Mouse (Mus musculus): ENCODE measurements around the gene Zzz3.

The Zzz3 gene

GRCm38 (mm10) chr3:152464462-152464861 is 69.2 kb downstream of the Zzz3 start:
- in situ Hi-C loops (cut with MboI; ENCODE audit: low sequenced_read_pairs) = loop anchor here (25.0 kb wide), 1 partner anchor 1448 kb away; the partner anchor contains the start of genes Msh4 and Rabggtb

- in situ Hi-C loops (cut with MboI; ENCODE audit: low sequenced_read_pairs) = loop anchor here (25.0 kb wide), 1 partner anchor 1447 kb away; the partner anchor contains the start of genes Msh4 and Rabggtb
Observed at GRCm38 (mm10) chr3:152465338-152465737, 70.1 kb downstream of the Zzz3 start.

DNA sequence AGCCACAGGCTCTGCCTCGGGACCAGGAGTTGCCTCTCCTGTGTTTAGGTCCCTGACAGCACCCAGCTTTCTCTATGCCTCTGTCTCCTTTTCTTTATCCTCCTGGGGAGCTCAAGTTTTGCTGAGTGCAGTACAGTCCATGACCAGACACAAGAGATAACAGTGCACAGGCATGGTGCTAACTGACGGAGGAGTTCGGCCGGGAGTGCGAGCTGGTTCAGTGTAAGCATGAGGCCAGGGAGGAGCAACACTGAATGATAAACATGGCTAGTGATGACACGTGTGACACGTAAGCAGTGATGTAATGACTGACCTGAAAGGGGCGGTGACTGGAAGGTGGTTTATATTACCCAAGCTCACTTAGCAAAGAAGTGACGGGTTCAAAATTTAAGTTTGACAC is 71.6 kb downstream of the Zzz3 start:
- in situ Hi-C loops (cut with MboI; ENCODE audit: low sequenced_read_pairs) = loop anchor here (25.0 kb wide), 1 partner anchor 1445 kb away; the partner anchor contains the start of genes Msh4 and Rabggtb

- in situ Hi-C loops (cut with MboI; ENCODE audit: low sequenced_read_pairs) = loop anchor here (25.0 kb wide), 1 partner anchor 1445 kb away; the partner anchor contains the start of genes Msh4 and Rabggtb
Observed at GRCm38 (mm10) chr3:152467312-152467711, 72.0 kb downstream of the Zzz3 start.

DNA sequence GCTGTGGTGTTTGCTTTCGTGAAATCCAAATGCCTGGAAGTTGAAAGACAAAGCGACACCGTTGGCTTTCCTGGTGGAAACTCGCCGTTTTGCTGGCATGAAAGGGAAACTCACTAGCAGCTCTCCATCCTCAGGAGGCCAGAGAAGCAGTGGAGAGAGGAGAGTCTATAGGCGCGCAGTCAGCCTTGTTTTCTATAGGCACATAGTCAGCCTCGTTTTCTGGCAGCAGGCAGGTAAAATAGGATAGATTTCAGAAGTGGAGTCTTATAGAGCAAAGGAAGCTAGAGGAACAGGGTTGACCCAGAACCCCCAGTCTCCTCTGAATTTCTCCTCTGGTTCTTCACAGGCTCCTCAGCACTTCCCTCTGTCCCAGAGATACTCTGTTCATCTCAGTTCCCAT is 72.8 kb downstream of the Zzz3 start:
- in situ Hi-C loops (cut with MboI; ENCODE audit: low sequenced_read_pairs) = loop anchor here (25.0 kb wide), 1 partner anchor 1444 kb away; the partner anchor contains the start of genes Msh4 and Rabggtb

- in situ Hi-C loops (cut with MboI; ENCODE audit: low sequenced_read_pairs) = loop anchor here (25.0 kb wide), 1 partner anchor 1444 kb away; the partner anchor contains the start of genes Msh4 and Rabggtb
Observed at GRCm38 (mm10) chr3:152468569-152469041, 73.3 kb downstream of the Zzz3 start.

DNA sequence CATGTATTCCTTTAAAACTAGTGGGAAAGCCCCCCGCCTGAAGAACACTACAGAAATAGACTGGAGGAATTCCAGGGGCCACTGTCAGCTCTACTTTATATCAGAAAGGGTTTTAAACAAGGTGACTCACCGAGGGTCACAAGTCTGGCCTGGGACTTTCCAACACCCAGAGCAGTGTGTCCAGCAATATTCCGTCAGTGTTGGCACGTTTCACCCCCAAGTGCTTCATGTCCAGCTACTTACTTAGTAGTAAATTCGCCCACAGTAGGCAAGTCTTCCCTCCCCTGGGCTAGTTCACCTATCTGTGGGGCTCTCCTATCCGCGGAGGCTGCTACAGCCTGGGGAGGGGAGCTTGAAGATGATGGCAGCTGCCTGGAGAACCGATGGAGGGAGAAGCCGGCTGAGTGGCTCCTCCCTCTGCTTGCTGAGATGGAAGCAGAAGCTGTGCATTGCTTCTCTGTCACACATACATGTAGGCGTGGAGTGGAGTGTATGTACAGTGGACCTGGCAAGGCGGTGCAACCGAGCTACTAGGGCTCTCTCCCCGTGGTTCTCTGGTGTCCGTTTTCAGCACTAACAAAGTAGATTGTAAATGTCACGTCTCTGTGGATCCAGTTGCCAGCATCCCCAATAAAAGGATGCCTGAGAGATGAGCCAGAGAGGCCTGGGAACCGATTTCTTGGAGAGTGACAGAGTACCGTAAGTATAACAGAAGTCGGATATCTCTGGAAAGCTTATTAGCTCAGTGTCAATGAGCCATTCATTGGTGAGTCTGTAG is 74.3 kb downstream of the Zzz3 start:
- in situ Hi-C loops (cut with MboI; ENCODE audit: low sequenced_read_pairs) = loop anchor here (10.0 to 25.0 kb wide), 3 partner anchors 245 to 1443 kb away; partner anchors contain the start of genes Msh4, Pigk and Rabggtb

GRCm38 (mm10) chr3:152470347-152470746 is 75.1 kb downstream of the Zzz3 start:
- in situ Hi-C loops (cut with MboI; ENCODE audit: low sequenced_read_pairs) = loop anchor here (10.0 to 25.0 kb wide), 3 partner anchors 244 to 1442 kb away; partner anchors contain the start of genes Msh4, Pigk and Rabggtb

- in situ Hi-C loops (cut with MboI; ENCODE audit: low sequenced_read_pairs) = loop anchor here (10.0 to 25.0 kb wide), 3 partner anchors 242 to 1440 kb away; partner anchors contain the start of genes Msh4, Pigk and Rabggtb
Observed at GRCm38 (mm10) chr3:152472676-152473075, 77.4 kb downstream of the Zzz3 start.

DNA sequence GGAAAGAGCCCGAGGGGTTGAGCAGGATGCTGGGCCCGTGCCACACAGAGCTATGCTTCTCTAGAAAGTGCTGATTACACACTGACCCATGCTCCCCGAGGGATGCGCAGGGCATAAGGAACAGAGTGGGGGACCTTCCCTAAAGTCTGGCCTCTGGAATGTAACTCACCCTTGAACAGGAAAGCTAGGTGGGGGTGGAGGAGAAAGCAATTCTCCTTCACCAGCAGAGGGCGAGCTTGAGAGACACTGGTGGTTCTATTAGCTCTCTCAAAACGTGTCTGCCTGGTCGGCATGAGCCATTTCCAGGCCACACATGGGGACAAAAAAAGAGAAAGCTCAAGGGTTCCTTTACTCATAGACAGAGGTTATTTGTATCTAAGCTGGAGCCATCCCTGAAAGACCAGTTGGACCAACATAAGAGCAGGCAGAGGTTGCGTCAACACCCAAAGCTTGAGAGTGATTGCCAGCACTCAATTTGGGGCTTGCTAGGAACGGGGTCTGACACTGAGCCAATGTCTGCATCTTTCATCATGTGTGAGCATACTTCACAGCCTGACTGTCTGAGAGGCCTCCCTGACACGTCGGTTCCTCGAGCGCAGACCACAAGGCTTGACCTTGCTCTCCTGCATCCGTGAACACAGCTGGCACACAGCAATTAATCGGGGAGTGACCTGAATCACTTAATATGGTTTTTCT is 79.5 kb downstream of the Zzz3 start:
- in situ Hi-C loops (cut with MboI; ENCODE audit: low sequenced_read_pairs) = loop anchor here (10.0 to 25.0 kb wide), 3 partner anchors 240 to 1438 kb away; partner anchors contain the start of genes Msh4, Pigk and Rabggtb

- in situ Hi-C loops (cut with MboI; ENCODE audit: low sequenced_read_pairs) = loop anchor here (10.0 kb wide), 2 partner anchors 240 to 270 kb away; partner anchors contain the start of gene Pigk
Observed at GRCm38 (mm10) chr3:152475278-152475669, 80.0 kb downstream of the Zzz3 start.

- in situ Hi-C loops (cut with MboI; ENCODE audit: low sequenced_read_pairs) = loop anchor here (10.0 kb wide), 2 partner anchors 239 to 269 kb away; partner anchors contain the start of gene Pigk
Observed at GRCm38 (mm10) chr3:152475894-152476293, 80.6 kb downstream of the Zzz3 start.

DNA sequence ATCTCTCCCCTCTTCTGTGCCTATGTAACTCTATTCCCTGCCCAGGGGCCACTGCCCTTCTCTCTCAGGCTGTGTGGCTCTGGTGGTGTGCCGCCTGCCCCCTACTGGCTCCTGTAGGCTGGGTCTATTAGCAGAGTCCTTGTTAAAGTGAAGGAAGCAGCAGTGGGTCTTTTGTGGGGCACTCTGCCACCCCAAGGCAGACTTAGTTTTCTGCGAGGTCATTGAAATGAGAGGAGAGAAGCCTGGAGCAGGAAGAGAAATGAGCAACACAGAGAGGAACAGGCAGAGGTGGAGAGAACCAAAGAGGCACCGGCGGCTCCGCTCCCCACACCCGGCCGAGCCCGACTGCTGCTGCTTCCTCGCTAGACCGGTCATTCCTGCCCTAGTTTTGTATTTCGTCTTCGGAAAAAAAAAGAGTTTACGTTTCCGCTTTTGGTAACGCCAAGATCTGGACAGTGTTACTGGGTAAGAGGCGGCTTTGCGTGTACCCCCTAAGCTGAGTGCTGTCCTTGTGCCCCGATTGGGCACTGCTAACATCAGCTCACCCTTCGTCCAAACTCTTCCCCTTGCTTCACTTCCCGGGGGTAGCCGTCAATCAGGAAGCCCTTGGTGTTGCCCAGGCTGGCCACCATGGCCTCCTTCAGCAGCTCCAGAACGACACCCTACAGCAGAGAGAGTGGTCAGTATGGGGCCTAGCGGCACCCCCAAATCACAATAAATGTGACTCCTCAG is 82.7 kb downstream of the Zzz3 start:
- in situ Hi-C loops (cut with MboI; ENCODE audit: low sequenced_read_pairs) = loop anchor here (10.0 kb wide), 2 partner anchors 237 to 267 kb away; partner anchors contain the start of gene Pigk

DNA sequence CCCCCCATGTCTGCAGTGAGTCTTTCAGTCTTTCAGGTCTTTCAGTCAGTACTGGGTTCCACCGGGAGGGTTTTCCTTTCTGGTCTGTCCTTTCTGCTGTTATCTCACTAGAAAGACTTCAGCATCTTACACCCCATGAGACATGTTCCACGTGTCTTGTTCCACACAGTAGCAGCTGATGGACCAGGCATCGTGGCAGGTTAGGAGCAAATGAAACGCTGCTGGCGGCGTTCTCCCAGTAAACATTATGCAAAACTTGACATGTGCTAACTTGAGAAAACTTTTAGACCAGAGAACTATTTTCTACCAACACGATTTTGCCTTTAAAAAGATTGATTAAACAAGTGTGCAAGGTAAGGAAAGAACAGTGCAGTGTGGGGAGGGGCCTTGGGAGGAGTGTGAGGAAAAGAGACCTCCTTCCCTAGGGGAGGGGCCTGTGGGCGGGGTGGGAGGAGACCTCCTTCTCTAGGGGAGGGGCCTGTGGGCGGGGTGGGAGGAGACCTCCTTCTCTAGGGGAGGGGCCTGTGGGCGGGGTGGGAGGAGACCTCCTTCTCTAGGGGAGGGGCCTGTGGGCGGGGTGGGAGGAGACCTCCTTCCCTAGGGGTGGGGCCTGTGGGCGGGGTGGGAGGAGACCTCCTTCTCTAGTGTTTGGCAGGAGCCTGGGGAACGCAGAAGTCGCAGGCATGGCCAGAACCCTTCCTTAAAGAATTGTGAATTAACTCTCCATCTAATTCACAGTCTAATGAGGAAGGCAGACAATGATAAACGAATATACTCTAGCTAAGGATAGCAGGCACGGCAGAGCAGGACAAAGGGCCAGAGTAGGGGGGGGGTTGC is 83.5 kb downstream of the Zzz3 start:
- in situ Hi-C loops (cut with MboI; ENCODE audit: low sequenced_read_pairs) = loop anchor here (10.0 kb wide), 2 partner anchors 236 to 266 kb away; partner anchors contain the start of gene Pigk

DNA sequence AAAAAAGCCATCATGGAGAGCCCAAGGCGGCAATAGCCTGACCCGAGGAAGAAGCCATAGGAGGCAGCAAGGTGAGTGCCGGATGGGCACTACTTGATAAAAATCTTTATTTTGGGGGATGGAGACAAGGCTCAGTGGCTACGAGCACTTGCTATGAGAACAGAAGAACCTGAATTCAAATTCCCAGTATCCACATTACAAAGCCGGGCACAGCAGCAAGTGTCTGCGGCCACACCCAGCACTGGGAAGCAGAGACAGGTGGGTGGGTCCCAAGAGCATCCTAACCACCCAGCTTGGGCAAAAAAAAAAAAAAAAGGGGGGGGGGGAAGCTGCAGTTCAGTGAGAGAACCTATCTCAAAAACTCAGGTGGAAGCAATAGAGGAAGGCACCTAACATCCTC is 85.1 kb downstream of the Zzz3 start:
- in situ Hi-C loops (cut with MboI; ENCODE audit: low sequenced_read_pairs) = no loop called here

DNA sequence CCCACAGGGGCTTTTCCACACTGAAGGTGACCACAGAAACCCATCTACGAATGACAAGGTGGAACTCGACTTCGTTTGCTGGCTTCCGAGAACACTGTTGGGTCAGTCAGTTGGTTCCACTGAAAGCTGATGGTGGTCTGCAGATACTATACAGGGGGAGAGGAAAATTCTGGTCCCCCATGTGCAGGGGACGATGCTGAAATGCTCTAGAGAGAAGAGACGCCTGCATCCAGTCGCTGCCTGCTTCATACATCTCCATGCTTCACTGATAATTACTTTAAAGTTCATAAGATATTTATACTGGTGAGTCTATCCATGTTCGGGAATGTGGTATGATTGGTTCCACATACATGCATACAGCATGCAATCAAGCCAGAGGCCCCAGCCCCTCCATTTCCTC is 86.9 kb downstream of the Zzz3 start:
- in situ Hi-C loops (cut with MboI; ENCODE audit: low sequenced_read_pairs) = no loop called here

GRCm38 (mm10) chr3:152483800-152484199 is 88.5 kb downstream of the Zzz3 start:
- in situ Hi-C loops (cut with MboI; ENCODE audit: low sequenced_read_pairs) = no loop called here

DNA sequence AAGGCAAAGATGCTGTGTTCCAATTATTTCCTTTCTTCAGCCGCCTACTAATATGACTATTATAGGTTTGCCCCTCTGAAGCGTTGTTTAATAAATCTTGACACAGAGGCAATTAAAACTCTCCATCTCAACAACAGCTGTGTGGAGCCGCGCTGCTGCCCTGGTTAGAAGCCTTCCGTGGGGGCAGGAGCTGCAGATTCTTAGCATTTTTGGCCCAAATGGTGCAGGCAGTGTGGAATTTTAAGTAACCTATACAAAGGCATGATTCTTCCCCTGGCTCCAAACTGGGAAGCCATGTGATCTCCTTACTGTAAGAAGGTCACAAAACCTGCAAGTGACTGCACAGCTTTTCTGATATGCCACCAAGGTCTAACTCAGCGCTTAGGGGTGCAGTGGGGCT is 88.9 kb downstream of the Zzz3 start:
- in situ Hi-C loops (cut with MboI; ENCODE audit: low sequenced_read_pairs) = no loop called here

DNA sequence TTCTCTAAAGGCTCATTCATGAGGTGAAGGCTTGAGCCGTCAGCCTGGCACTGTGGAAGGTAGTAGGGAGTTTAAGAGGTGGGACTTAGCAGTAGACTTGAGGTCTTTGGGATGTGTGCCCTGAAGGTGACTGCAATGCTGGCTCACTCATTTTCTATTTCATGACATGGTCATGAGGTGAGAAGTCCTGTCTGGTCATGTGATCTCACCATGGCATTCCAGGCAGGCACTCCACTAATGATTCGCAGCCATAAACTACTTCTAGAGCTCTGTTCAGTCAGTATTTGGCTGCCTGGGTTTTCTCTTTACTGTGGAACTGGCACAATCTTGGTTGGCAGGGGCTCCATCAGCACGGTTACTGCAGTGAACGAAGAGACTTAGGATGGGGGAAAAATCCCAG is 93.7 kb downstream of the Zzz3 start:
- in situ Hi-C loops (cut with MboI; ENCODE audit: low sequenced_read_pairs) = no loop called here

Measured in CH12F3 (cell line).